Mouse (Mus musculus): ENCODE measurements at regions not wholly inside any gene's neighbourhood (a gene's known extent, or its start where the extent isn't known, plus 50 kb on each side); places are given as distances from the start of the nearest gene placed in this dataset.

GRCm38 (mm10) chr7:113130552-113130951 lies 76.7 kb upstream of the Arntl start:
- TF ChIP-seq CTCF (IDR thresholded peaks at IDR 0.05; ENCODE audit: insufficient read depth, low read depth, low read length) (no peak), POLR2A (IDR thresholded peaks at IDR 0.05; ENCODE audit: insufficient read depth, low read depth, low read length) (no peak)

Measured in olfactory bulb, adult 2 months (tissue).